9 mouse cellular contexts compared by ENCODE assay signal in the genomic region with DNA sequence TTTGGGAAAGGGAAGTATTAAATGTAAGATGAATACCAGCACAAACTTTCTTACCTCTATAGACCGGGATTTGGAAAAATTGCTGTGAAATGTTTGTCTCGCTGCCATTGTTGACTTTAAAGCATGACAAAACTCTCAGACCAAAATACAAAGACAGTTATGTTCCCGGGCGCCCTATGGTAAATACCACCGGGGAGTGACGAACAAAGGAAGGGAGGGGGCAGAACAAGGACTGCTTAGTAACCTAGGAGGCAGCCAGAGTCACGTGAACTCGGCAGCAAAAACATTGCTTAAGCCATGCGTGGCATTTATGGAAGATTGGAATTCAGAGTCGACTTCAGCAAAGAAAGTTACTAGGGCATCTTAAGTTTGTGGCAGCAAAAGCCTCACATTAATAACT. TPM values are rescaled to one million over a fixed set of nuclear protein-coding genes. Genes with fewer than 3 reads are reported as not detected.
A peak's percentile ranks its signal among the peaks of the same experiment; 100 is the strongest.
DNase-seq lines count a peak whose midpoint lies in the region; ATAC-seq and TF ChIP-seq lines count a peak whose summit lies in the region.
"Had no signal": no experiment of that assay in that cellular context is flagged by ENCODE, and none has a peak within 500 bp of the region (broad histone marks: within the 10 kb centered on the region; RNA-seq: fewer than 3 reads in every experiment).

No protein-coding gene starts in this region.

- 2% methylated on average over 10 of the region's 10 CpGs for WGBS in forebrain, embryonic 14.5 days
- 10% methylated on average over 10 of the region's 10 CpGs for WGBS in liver, postnatal 0 days (ENCODE audit: insufficient replicate concordance)
- 5% methylated on average over 10 of the region's 10 CpGs for WGBS in neural tube, embryonic 15.5 days

- H3K9ac ChIP-seq in forebrain, embryonic 14.5 days (ENCODE audit: low read length): no peak overlapping the region
- H3K9ac ChIP-seq in liver, postnatal 0 days (replicated peaks): no peak overlapping the region
- H3K9ac ChIP-seq in neural tube, embryonic 15.5 days (replicated peaks): no peak overlapping the region

- no peaks in the 10 kb centered on the region for H3K9me3 ChIP-seq in forebrain, embryonic 14.5 days (replicated peaks; ENCODE audit: control insufficient read depth, low read length)
- no peaks in the 10 kb centered on the region for H3K9me3 ChIP-seq in liver, postnatal 0 days (ENCODE audit: low read length)
- H3K9me3 ChIP-seq in neural tube, embryonic 15.5 days (replicated peaks): no peaks in the 10 kb centered on the region

- peak; percentile 6 to 7 for DNase-seq in kidney, postnatal 36 days
- DNase-seq in kidney, adult 11 months: no peak
- DNase-seq in forebrain, embryonic 14.5 days (ENCODE audit: low spot score): peak; percentile 31
- DNase-seq in liver, postnatal 0 days: no peak
- no peak for DNase-seq in left cerebral cortex, postnatal 36 days (ENCODE audit: low spot score in 2 of 2)
- no peak for DNase-seq in right cerebral cortex, postnatal 10 days (ENCODE audit: low spot score in 2 of 2)
- no peak for DNase-seq in spleen, adult 12 weeks (ENCODE audit: low spot score)

- 0 out of 2 replicates have a peak, but pooled peaks cover 3% of the 10 kb centered on the region for H3K4me1 ChIP-seq in forebrain, embryonic 14.5 days (ENCODE audit: control insufficient read depth, insufficient read depth, low read length)
- H3K4me1 ChIP-seq in liver, postnatal 0 days (ENCODE audit: insufficient read depth): peaks cover 7% of the 10 kb centered on the region
- H3K4me1 ChIP-seq in neural tube, embryonic 15.5 days: peaks cover 17% of the 10 kb centered on the region

- H3K27me3 ChIP-seq in forebrain, embryonic 14.5 days (replicated peaks; ENCODE audit: control insufficient read depth, insufficient read depth, low read length): peaks cover 4% of the 10 kb centered on the region; the same call in 1 of the 2 replicates
- peaks cover 28% of the 10 kb centered on the region for H3K27me3 ChIP-seq in liver, postnatal 0 days (ENCODE audit: insufficient read depth, low read length)
- peaks cover 3% of the 10 kb centered on the region; the same call in 1 of the 2 replicates for H3K27me3 ChIP-seq in neural tube, embryonic 15.5 days (replicated peaks)

- no peaks in the 10 kb centered on the region for H3K36me3 ChIP-seq in forebrain, embryonic 14.5 days (ENCODE audit: control insufficient read depth, insufficient read depth, low read length)
- H3K36me3 ChIP-seq in liver, postnatal 0 days (replicated peaks; ENCODE audit: insufficient read depth, low read length): no peaks in the 10 kb centered on the region
- H3K36me3 ChIP-seq in neural tube, embryonic 15.5 days: no peaks in the 10 kb centered on the region

- H3K4me2 ChIP-seq in forebrain, embryonic 14.5 days (ENCODE audit: low read length): peak overlapping the region; percentile 100
- peak overlapping the region; percentile 15; the same call in 1 of the 2 replicates for H3K4me2 ChIP-seq in liver, postnatal 0 days (ENCODE audit: low read depth, low read length)
- H3K4me2 ChIP-seq in neural tube, embryonic 15.5 days: peak overlapping the region; percentile 98

- TF ChIP-seq CTCF in liver, postnatal 0 days (IDR thresholded peaks at IDR 0.05; ENCODE audit: low read depth): no peak

- peak overlapping the region; percentile 71 for H3K4me3 ChIP-seq in forebrain, embryonic 14.5 days (ENCODE audit: low read depth, low read length)
- H3K4me3 ChIP-seq in liver, postnatal 0 days (ENCODE audit: low read depth, low read length): no peak overlapping the region
- H3K4me3 ChIP-seq in neural tube, embryonic 15.5 days (replicated peaks): peak overlapping the region; percentile 71

- no peak overlapping the region for H3K27ac ChIP-seq in forebrain, embryonic 14.5 days (ENCODE audit: low read depth, low read length)
- H3K27ac ChIP-seq in liver, postnatal 0 days (ENCODE audit: low read depth): no peak overlapping the region
- peak overlapping the region; percentile 38; the same call in 1 of the 2 replicates for H3K27ac ChIP-seq in neural tube, embryonic 15.5 days (replicated peaks)
- H3K27ac ChIP-seq: macrophage had no signal

- ATAC-seq in forebrain, embryonic 14.5 days: no peak
- no peak for ATAC-seq in liver, postnatal 0 days
- no peak for ATAC-seq in neural tube, embryonic 15.5 days (ENCODE audit: low FRiP score)

- no peak for TF ChIP-seq EP300 in liver, postnatal 0 days (IDR thresholded peaks at IDR 0.05; ENCODE audit: low read depth)

- intact Hi-C loops in left cerebral cortex, postnatal 36 days (cut with DNase I): loop anchor here (5.0 kb wide), 1 partner anchor 59 kb away; no protein-coding TSS in a partner anchor

RNA-seq across cellular contexts. Expression of gene Prss12, which starts 1.4 kb away (rescaled TPM):
- 2.7 and 3.3 TPM in 2 replicates for polyA plus RNA-seq in forebrain, embryonic 14.5 days (2014; fragmentation: Nextera tagmentation; extraction: Ambion mirVana)
- 0.97 and 1.0 TPM in 2 replicates for polyA plus RNA-seq in liver, postnatal 0 days (2015; fragmentation: Nextera tagmentation; extraction: Ambion mirVana)
- 30.3 and 31.7 TPM in 2 replicates for polyA plus RNA-seq in neural tube, embryonic 15.5 days (2015; fragmentation: Nextera tagmentation; extraction: Ambion mirVana)
- 10 to 100 TPM; 15.7 to 18.0 TPM for total RNA-seq in left cerebral cortex, postnatal 36 days (2021)
- polyA plus RNA-seq: macrophage had no signal

Comparison
In these comparisons a context has a peak if more than half of its experiments do, and no peak if none do; other contexts are left out.
1. DNase-seq: peak in kidney, postnatal 36 days (2 of 2) and forebrain, embryonic 14.5 days (single experiment); none in kidney, adult 11 months (single experiment), liver, postnatal 0 days (single experiment), left cerebral cortex, postnatal 36 days (0 of 2), right cerebral cortex, postnatal 10 days (0 of 2) and spleen, adult 12 weeks (single experiment).
2. H3K4me2 ChIP-seq: peak in every context shown above with its lines; median percentile 100 in forebrain, embryonic 14.5 days; 98 in neural tube, embryonic 15.5 days; 15 in liver, postnatal 0 days.